Mouse (Mus musculus) layer of hippocampus, adult 8-10 months (tissue): ENCODE measurements around the gene Sbk2. TPM values are rescaled to one million over a fixed set of nuclear protein-coding genes. Genes with fewer than 3 reads are reported as not detected.

Experiments
- DNase-seq, 2 experiments: peaks; one replicate each; pipeline ENCODE4 v3.0.0; 2022; ENCODE audit warnings: low spot score in 2 of 2
- total RNA-seq, 4 experiments: library from RNA; stranded (reverse); gene quantifications; 2 replicates each; pipeline ENCODE4 v1.2.4; 2022

Sbk2 gene
- total RNA-seq, 4 experiments from 2014 or later = 0.58 to 1.1 (median 0.90) TPM; not detected in 1

DNA sequence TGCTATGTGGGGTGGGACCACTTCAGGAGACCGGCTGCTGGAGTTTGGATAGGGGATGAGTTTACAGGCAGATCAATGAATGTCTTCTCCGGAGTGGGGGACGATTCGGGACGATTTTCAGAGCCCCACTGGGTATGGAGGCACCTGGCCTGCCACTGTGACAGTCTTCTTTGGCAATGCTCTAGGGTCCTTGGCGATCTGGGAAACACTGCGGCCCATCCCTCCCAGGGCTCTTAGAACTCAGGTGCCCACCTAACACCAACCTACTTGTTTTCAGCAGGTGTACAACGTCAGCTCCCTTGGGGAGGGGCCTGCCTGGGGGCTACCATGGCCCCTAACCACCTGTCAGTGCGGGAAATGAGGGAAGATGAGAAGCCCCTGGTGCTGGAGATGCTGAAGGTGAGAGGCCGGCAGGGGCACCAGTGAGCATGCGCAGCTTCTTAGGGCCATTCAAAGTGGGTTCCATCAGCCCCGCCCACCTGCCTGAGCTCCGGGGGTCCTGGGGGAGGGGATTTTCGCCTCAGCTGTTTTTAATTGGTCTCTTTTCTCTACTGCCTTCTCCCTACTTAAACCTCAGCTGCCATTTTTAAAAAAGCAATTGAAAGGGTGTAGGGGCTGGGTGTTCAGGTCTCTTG lies 41.2 kb downstream of the Sbk2 start:
- DNase-seq = peak; percentile 74 to 79

DNA sequence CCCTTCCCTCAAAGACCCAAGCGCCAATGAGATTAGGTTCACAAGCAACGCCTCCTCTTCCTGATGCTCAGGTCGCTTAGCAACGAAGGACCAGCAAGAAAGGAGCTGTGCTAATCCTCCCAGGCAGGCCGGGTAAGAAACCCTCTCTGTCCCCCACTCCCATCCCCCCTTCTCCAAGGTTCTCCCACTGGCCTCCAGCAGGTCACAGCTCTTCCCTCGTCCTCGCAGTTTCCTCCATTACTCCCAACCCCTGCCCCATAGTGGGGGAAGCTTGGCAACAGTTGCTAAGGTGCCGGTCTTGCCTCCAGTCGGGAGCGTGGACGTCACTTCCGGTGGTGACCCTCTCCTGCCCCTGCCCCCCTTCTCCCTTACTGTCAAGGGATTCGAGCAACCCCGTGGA lies 41.7 kb downstream of the Sbk2 start:
- peak; percentile 89 to 92 for DNase-seq

DNA sequence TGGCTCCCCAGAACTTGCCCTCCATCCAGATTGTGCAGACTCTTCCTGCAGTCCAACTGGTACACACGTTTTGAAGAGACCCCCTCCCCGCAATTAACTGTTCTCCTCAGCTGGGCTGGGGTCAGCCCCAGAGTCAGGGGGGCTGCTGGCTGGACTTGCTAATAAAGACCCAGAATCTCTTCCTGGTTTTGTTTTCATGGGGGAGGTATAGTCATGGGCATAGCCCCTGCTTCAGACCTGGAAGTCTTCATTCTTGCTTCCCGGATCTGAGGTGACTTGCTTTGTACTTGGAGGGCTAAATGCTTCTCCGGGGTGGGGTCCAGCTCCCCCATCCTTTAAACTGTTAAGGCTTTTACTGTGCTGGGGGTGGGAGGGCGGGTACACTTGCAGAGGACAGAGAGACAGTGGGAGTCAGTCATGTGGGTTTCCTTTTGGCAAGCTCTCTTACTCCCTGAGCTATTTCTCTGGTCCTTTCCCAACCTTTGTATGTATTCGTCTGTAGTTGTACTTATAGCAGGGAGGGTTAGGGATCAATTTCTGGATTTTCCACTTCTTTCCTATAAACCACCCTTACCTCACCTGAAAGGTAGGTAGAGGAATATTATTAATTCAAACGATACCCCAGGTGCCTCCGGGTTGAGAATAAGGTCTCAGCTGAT lies 42.3 kb downstream of the Sbk2 start, which contains the start of gene Nat14:
Nat14 (plus strand) TSS at position 205 of the 659 bp plus-strand sequence.
- no peak for DNase-seq

DNA sequence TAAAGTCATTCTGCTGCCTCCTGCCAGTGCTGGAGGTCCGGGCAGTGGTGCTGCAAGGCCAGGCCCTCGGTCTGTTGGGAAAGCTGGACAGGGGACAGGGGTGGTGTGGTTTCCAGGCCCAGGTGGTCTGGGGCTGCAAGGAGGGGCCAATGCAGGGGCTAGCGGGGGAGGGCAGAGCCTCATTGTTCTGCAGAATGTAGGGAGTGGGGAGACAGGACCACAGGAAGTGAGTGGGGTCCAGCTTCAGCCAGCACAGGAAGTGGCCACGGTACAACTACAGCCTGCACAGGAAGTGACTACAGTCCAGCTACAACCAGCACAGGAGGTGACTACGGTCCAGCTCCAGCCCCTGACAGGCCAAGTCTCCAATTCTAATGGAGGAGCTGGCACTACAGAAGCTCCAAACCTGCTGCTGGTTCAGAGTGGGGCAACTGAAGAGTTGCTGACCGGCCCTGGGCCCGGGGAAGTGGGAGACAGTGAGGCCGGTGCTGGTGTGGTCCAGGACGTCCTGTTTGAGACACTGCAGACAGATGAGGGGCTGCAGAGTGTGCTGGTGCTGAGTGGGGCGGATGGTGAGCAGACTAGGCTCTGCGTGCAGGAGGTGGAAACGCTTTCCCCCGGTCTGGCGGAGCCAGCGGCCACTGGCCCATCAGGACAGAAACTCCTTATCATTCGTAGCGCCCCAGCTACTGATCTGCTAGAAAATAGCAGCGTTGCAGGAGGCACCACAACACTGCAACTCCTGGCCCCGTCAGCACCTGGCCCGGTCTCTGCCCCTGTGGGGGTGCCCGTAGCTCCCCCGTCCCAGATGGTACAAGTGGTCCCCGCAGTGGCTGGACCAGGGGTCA lies 43.0 kb downstream of the Sbk2 start:
- no peak for DNase-seq

DNA sequence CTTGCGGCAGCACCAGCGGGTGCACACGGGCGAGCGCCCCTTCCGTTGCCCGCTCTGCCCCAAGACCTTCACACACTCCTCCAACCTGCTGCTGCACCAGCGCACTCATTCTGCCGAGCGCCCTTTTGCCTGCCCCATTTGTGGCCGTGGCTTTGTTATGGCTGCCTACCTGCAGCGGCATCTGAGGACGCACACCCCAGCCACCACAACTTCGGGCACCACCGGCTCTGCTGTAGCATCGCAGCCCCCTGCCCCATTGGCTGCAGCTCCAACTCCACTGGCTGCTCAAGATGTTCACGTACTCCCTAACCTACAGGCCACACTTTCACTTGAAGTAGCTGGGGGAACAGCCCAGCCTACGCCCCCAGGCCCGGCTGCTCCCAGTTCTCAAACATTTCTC lies 43.7 kb downstream of the Sbk2 start:
- DNase-seq = no peak

DNA sequence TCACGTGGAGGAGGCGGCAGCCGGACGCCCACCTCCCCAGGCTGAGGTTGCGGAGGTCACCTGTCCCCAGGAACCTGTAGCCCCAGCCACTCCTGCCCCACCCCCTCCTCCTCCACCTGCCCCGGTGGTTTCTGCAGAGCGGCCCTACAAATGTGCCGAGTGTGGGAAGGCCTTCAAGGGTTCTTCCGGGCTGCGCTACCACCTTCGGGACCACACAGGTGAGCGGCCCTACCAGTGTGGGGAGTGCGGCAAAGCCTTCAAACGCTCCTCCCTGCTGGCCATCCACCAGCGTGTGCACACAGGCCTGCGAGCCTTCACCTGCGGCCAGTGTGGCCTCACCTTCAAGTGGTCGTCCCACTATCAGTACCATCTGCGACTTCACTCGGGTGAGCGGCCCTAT lies 44.2 kb downstream of the Sbk2 start:
- DNase-seq = no peak

DNA sequence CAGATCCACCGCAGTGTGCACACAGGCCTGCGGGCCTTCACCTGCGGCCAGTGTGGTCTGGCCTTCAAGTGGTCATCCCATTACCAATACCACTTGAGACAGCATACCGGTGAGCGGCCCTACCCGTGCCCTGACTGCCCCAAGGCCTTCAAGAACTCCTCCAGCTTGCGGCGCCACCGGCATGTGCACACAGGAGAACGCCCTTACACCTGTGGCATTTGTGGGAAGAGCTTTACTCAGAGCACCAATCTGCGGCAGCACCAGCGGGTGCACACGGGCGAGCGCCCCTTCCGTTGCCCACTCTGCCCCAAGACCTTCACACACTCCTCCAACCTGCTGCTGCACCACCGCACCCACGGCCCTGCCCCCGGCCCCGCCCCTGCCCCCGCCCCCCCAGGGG lies 45.1 kb downstream of the Sbk2 start:
- DNase-seq = no peak

DNA sequence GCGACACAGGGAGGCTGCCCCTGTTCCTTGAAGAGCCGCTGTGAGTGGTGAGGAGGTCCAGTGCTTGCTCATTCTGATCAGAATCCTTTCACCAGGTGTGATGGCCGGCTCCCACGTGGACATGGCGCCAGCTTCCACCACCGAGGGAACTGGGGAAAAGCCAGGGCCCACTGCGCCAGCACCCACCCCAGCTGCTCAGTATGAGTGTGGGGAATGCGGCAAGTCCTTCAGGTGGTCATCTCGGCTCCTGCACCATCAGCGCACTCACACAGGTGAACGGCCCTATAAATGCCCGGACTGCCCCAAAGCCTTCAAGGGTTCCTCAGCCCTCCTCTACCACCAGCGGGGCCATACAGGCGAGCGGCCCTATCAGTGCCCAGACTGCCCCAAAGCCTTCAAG lies 45.5 kb downstream of the Sbk2 start:
- DNase-seq = no peak

DNA sequence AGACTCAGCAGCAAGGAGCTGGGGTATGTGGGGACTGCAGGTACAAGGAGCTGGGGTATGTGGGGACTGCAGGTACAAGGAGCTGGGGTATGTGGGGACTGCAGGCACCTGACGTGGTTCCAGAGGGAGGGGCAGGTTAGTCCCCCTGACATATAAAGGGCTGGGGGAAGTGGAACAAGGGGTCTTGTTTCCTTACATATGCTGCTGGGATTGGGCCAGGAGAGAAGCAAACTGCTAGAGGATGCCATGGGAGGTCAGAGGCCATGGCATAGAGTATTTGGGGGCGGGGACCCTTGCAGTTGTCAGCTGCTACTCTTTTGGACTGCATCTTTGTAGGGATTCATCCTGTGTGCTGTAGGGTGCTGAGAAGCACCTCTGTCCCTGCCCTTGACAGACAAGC lies 46.7 kb downstream of the Sbk2 start:
- DNase-seq = no peak

DNA sequence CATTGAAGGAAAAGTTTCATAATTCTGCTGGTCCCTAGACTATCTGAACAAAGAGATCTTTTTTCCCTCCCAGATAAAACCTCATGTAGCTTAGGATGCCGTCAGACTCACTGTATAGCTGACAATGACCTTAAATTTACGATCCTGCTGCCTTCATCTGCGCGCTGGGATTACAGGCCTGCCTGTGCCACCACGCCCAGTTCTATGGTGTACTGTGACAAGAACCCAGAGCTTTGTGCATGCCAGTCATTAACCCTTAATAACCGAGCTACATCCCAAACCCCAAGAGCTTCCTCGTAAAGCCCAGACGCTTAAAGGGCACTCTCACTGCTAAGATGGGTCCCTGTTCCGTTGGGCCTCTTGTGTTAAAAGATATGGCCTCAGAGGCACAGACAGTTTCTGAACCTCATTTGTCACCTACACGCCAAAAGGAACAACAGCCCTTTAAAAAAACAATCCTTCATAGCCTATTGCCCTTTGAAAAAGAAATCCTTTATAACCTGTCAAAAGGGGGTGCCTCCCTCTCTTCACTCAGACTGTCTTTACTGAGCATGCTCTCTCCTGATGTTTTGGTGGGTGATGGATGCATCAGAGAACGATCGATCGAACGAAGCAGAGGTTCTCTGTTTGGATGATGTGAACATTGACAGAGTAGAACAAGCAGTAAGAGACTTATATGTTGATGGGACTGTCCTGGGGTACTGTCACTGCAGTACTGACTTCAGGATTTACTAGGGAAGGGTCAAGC lies 48.4 kb downstream of the Sbk2 start:
- DNase-seq = peak in 1 of 2 experiments; percentile 42

DNA sequence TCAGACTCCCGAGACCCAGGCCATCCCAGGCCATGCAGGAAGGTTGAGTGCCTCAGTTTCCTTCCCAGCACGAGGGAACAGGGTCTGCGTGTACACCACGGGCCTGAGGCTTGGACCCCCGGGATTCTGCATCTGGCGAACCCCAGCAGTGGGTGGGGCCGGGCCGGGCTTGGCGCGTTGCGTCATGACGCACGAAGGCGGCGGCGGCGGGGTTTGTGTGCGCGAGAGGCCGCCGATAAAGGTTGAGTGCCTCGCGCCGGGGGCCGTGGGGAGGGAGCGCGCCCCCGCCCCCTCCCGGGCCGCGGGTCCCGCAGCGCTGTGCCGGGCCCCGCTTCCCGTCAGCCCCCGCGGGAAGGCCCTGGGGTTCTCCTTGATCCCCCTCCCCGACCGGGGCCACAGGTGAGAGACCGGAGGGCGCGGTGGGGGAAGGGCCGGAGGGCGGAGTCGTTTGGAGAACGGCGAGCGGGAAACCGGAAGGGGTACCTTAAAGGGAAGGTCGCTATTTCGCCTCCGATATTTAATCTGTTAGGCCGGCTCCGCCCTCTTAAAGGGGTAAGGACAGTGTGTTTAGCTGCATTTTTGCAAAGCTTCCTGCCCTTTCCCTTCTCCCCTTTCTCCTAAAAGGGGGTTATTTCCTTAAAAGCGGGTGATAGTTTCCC lies 49.1 kb downstream of the Sbk2 start, which contains the start of gene Zfp628:
Zfp628 (plus strand) TSS at position 211 of the 659 bp plus-strand sequence.
- peak; percentile 88 to 93 for DNase-seq

DNA sequence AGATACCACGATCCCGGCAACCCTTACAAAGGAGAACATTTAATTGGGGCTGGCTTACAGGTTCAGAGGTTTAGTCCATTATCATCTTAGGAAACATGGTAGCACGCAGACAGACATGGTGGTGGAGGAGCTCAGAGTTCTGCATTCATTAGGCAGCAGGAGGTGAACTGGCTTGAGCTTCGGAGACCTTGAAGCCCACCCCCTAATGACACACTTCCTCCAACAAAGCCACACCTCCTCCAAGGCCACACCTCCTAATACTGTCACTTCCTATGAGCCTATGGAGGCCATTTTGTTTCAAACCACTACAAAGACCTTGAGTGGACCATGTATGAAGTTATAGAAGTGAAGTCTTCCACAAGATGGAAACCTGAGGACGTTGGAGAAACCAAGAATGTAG lies 52.0 kb downstream of the Sbk2 start:
- DNase-seq = no peak

DNA sequence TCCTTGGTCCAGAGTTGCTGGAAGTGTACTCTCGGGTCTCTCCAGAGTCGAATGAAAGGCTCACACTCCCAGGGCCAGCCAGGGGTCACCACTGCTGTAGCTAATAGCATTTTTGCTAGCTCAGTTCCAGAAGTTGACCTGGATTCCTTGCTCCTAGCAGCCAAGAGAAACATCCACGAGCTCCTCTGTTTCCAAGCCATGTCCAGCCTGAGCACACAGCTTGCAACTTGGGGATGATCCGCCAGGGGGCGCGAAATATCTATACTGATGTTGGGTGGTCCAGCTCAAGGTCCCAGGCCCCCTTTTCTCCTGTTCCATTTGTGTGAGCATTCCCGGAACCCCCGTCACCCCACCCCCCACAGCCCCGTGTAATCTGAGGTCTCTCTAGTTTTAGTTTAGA lies 52.6 kb downstream of the Sbk2 start:
- DNase-seq = no peak

DNA sequence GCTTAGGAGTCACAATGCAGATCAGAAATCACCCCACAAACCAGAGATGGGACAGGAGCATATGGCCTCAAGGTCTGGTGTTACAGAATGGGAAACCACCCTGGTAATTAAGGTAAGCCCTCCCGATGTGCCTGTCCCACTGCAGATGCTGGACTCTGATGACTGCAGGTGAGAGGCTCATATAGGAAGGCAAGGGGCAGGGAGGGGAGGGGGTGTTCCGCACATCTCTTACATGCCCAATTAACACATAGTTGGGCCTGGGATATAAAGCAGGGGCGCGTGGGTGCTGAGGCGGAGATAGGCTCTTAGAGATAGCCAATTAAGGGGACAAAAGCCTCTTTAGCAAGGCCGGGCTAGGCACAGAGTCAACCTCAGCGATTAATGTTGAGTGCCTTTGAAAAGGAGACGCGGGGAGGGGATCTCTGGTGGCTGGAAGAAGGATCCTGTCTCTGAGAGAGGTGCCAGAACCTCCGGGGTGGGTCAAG lies 57.7 kb downstream of the Sbk2 start, which contains the start of gene Gm36210:
Gm36210 (minus strand) TSS at position 51 of the 485 bp plus-strand sequence.
- no peak for DNase-seq

DNA sequence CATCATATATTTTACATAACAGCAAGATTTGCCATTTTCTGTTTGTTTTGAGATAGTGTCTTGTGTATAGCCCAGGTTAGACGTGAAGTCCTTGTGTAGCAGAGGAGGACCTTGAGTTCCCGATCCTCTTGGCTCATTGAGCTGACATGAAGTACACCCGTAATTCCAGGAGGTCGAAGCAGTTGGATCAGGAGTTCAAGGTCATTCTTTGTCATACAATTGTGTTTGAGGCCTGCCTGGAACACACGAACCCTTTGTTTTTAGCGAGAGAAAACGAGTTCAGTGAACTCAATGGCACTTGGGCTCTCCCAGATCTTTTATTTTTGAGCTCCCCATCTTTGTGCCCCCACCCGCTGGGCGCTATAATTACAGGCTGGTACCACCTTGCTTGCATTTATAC lies 61.8 kb downstream of the Sbk2 start:
- no peak for DNase-seq

DNA sequence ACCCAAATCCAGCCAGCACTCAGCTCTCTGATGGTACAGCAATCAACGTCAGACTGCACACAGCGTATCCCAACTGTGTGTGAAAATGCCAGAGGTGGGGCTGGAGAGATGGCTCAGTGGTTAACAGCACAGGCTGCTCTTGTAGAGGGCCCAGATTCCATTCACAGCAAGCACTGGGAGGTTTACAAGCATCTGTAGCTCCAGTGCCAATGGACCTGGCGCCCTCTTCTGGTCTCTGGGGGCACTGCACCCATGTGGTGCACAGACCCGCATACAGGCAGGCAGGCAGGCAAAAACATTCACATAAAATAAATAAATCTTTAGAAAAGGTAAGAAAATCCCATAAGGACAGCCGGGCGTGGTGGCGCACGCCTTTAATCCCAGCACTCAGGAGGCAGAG lies 63.0 kb downstream of the Sbk2 start:
- DNase-seq = no peak

DNA sequence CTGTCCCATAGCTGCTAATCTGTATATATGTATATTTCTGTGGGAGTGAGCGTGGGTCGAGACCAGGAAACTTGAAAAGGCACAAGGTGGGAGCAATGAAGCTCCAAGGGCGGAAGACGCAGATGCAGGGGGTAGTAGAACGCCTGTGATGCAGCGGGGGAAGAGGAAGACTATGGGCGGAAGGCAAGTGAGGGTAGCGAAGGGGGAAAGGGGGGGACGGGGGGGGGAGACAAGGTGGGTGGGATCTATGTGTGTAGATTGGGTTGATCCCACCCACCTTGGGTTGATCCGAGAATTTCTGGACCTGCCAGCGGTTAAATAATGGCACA lies 63.7 kb downstream of the Sbk2 start:
- no peak for DNase-seq

DNA sequence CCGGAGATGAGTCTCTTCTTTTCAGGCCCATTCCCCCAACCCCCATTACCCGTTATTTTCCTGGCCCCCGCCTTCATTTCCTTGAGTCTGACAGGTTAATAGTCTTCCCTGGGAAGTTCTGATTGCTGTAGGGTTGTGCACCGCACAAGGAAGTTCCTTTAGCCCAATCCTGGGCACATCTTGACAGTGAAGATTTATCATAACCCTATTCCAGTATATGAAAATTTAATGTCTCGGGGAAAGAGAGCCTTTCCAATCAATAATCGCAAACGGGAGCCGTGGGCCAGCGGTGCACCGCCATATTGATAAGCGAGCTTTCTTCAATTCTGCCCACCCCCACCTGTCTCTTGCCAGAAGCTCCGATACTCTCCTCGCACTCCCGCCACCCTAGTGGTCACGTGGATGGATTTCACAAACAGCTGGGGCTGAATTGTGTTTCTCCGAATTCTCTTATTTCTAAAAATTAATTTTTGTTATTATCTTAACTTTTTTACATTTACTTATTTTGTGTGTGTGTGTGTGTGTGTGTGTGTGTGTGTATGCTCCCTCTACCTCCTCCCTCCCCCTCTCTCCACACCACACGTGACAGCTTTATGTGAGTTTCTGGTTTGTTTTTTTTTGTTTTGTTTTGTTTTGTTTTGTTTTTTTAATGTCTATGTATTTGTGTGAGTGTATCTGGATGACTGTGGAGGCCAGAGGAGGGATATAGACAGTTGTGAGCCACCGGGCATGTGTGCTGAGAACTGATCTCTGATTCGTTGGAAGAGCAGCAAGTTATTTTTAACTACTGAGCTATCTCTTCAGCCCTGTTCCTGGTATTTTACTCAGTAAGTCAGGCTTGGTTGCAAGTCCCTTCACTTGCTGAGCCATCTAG lies 64.3 kb downstream of the Sbk2 start:
- no peak for DNase-seq

DNA sequence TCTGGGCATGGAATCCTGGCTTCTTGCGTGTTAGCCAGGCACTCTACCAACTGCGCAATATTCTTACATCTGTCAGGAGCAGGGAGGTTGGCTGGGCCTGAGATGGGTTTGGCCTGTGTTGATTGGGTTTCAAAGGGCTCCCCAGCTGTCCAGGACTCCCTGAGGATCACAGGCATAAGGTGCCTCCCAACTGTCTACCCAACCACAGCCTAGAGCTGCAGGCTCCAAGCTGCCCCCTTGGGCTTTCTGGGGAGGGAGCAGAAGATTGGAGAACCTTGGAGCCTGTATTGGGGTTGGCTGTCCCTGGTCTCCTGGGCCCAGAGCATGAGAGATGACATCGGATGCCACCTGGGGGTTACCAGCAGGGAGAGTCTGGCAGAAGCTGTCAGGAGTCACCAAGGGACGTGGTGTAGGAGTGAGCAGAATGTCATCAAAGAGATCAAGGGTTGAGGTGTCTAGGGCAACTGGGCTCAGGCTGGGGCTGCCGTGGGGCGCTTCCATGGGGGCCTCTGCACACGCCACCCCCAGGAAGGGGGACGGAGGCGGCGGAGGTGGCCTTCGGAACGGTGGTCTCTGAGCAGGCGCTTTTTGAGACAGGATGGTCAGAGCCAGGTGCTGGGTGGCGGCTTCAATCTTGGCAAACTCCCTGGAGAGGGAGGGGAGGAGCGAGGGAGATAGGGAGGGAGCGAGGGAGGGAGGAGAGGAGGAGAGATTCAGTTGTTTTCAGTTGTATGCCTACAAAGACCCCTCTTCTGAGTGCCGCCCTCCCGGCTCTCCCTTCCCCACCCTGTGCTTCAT lies 65.2 kb downstream of the Sbk2 start:
- DNase-seq = no peak
